Mouse (Mus musculus) left cerebral cortex, postnatal 36 days (tissue): Measurements from ENCODE around the gene Ajap1. TPM values are rescaled to one million over a fixed set of nuclear protein-coding genes. Genes with fewer than 3 reads are reported as not detected.

Experiments used
- DNase-seq, 2 experiments: peaks; one replicate each; pipeline ENCODE4 v3.0.0; 2021 to 2022; ENCODE audit warnings: low spot score in 2 of 2, mixed read lengths in 1 of 2
- intact Hi-C: fragments of 180-260 bp; cut with DNase I; formaldehyde crosslinking; loops from one replicate; pipeline ENCODE4 v1.15.1; 2025
- total RNA-seq, 2 experiments: library from RNA; stranded (reverse); gene quantifications; 2 replicates each; pipeline ENCODE4 v1.2.3; 2021

Gene Ajap1
- total RNA-seq, 2 experiments from 2014 or later: 51.7 to 63.4 TPM

GRCm38 (mm10) chr4:153459934-153460333 is 22.7 kb downstream of the Ajap1 start:
- intact Hi-C loops: loop anchor here (5.0 kb wide), 1 partner anchor 38 kb away; no protein-coding TSS in a partner anchor
- DNase-seq: peak; percentile 74 to 79

DNA sequence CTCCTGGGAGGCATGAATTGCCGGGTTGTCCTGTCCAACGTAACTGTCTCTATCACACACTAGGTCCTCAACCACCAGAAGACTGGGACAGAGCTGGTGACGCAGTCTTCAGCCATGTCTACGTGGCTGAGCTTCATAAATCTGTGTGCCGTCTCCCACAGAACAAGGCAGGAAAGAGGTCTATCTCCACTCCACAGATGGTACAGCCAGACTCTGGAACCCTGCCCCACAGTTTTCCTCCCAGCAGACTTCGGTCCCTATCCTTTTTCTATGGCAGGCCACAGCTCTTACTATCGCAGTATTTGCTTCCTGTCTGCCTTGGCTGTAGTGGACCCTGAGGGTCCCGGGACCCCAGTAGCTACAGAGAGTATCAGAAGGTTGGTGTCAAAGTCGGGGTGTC is 23.1 kb downstream of the Ajap1 start:
- intact Hi-C loops: no loop called here

DNA sequence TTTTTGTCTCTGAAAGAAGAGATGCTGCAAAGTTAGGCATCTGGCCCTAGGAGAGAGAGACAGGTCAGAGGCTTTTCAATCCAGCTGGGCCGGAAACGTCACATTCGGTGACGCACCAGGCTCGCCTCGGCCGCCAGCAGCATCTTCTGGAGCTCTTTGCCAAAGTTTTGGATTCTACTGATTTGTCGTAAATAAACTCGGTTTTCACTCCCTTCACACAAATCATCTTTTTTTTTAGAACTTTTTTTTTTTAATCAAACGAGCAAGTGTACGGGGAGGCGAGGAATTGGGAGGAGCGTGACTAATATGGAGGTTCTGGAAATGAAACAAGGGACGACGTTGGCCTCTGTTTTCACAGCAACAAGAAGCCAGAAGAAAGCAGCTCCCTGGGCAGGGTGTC is 23.8 kb downstream of the Ajap1 start:
- no peak for DNase-seq
- intact Hi-C loops: no loop called here

More for the DNA sequence above, 23.1 kb downstream of the Ajap1 start:
- no peak for DNase-seq

DNA sequence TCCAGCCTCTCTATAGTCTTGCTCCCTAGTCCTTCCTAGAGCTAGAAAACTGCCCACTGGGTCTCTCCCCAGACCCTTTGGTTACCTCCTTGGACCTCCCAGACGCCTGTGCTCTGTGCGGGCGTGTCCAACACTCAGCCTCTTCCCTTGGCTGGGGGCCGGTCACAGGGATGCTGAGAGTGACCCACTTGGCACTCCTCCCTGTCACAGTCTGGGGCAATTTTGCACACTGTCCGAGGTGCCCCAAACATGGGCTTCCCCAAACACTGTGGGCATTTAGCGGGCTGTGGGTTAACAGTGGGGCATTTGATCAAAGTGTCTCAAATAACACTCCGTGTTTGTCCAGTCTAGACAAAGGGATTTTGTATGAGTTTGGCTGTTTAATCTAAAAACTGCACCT is 29.1 kb downstream of the Ajap1 start:
- no peak for DNase-seq

GRCm38 (mm10) chr4:153451516-153451915 is 31.1 kb downstream of the Ajap1 start:
- intact Hi-C loops: no loop called here
- no peak for DNase-seq

More for the DNA sequence above, 29.1 kb downstream of the Ajap1 start:
- intact Hi-C loops: no loop called here

GRCm38 (mm10) chr4:153442522-153442921 is 40.1 kb downstream of the Ajap1 start:
- intact Hi-C loops: no loop called here

DNA sequence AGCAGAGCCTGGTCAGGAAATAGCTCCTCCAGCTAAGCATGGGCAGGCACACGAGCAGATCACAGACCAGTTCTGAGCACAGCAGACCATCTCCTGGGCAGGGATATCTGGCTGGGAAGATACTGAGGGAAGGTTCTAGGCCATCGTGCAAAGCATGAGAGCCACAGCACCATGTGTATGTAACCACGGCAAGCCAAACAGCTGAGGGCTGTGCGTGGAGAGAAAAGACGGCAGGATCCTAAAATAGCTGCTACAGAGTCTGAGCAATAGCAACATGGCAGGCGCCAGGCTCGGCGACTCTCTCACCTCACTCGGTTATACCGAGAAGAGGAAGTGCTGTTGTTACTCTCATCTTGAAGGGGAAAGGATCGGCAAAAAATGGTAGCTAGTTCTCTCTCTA is 42.7 kb downstream of the Ajap1 start:
- peak; percentile 74 to 75 for DNase-seq
- intact Hi-C loops: loop anchor here (5.0 kb wide), 1 partner anchor 42 kb away; the partner anchor contains the start of gene Ajap1

More at GRCm38 (mm10) chr4:153442522-153442921, 40.1 kb downstream of the Ajap1 start:
- DNase-seq: no peak

- intact Hi-C loops: loop anchor here (5.0 kb wide), 1 partner anchor 43 kb away; the partner anchor contains the start of gene Ajap1
- peak; percentile 86 to 91 for DNase-seq
These were observed 43.6 kb downstream of the Ajap1 start for GRCm38 (mm10) chr4:153439031-153439430.

- DNase-seq: no peak
These were observed 45.4 kb downstream of the Ajap1 start for GRCm38 (mm10) chr4:153437196-153437595.

GRCm38 (mm10) chr4:153435917-153436316 is 46.7 kb downstream of the Ajap1 start:
- no peak for DNase-seq
- intact Hi-C loops: loop anchor here (5.0 kb wide), 1 partner anchor 46 kb away; the partner anchor contains the start of gene Ajap1

More at GRCm38 (mm10) chr4:153437196-153437595, 45.4 kb downstream of the Ajap1 start:
- intact Hi-C loops: loop anchor here (5.0 kb wide), 1 partner anchor 45 kb away; the partner anchor contains the start of gene Ajap1

- intact Hi-C loops: loop anchor here (5.0 kb wide), 1 partner anchor 37 kb away; no protein-coding TSS in a partner anchor
These were observed 52.6 kb downstream of the Ajap1 start for GRCm38 (mm10) chr4:153429971-153430370.

DNA sequence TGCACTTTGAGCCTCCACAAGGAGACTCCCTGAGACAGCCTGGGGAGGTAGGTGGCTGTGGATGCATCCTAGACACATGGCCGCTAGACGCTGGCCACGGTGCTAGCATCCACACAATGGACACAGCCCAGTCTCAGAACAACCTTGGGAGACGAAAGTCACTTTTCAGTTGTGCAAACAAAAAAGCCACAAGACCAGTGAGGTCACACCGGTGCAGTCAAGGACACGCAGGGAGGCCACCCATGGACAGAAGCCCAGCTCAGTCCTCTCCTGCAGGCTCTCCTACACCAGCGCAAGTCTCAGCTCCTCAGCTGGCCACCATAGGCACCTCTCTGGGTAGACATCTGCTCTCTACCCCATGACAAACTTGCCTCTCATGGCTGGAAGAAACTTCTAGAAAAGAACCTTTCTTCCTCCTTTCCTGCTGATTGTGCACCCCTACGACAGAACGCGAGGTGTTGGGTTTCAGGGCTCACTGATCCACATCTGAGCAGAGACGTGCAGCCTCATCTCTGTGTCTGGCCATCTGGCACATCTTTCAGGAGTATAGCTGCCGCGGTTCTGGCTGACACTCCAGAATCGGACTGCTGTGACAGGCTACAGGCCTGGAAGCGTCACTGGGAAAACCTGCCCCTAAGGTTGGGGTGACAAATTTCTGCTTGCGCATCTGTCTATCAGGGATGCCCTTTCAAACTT is 56.5 kb downstream of the Ajap1 start:
- peak in 1 of 2 experiments; percentile 36 for DNase-seq
- intact Hi-C loops: no loop called here

More at GRCm38 (mm10) chr4:153429971-153430370, 52.6 kb downstream of the Ajap1 start:
- DNase-seq: no peak

DNA sequence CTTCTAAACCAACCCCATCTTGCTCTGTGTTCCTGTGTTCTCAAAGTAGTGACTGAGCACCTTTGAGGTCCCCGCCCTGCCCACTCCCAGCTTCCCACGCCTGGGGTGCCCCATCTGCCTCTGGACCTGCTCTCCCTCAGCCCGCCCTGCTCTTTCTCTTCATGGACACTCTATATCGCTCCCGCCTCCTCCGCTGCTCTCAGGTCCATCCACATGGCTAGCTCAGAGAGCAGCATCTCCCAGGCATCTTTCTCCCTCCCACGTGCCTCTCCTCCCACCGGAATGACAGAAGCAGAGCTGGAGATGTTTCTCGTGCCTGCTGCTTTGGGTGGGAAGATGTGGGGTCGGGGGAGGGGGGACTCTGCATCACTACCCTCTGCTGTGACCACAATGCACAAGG is 58.3 kb downstream of the Ajap1 start:
- peak; percentile 65 to 74 for DNase-seq
- intact Hi-C loops: loop anchor here (5.0 kb wide), 1 partner anchor 38 kb away; no protein-coding TSS in a partner anchor

- DNase-seq: no peak
- intact Hi-C loops: loop anchor here (5.0 kb wide), 1 partner anchor 64 kb away; the partner anchor contains the start of gene Ajap1
These were observed 64.7 kb downstream of the Ajap1 start for GRCm38 (mm10) chr4:153417926-153418325.

- DNase-seq: no peak
- intact Hi-C loops: loop anchor here (5.0 kb wide), 1 partner anchor 65 kb away; the partner anchor contains the start of gene Ajap1
These were observed 65.3 kb downstream of the Ajap1 start for GRCm38 (mm10) chr4:153417164-153417896.

- intact Hi-C loops: loop anchor here (5.0 kb wide), 1 partner anchor 66 kb away; the partner anchor contains the start of gene Ajap1
These were observed 66.5 kb downstream of the Ajap1 start for GRCm38 (mm10) chr4:153416111-153416510.

DNA sequence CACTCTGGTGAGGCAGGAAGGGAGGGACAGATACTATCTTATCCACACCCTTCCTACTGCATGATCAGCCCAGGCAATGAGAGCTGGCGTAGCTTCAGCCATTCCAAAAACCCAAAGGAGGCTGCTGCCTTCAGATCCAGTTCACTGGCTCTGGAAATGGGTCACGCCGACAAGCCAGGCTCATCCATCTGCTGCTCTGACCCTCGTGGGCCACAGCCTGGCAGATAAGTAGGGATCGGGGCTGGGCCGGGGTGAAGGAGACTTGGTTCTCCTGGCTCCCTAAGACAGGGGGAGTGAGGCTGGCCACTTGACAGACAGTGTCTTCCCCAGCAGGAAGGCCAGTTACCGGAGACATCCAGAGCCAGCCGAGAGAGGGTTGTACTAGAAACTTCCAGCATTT is 84.2 kb downstream of the Ajap1 start:
- intact Hi-C loops: no loop called here
- DNase-seq: no peak

More at GRCm38 (mm10) chr4:153416111-153416510, 66.5 kb downstream of the Ajap1 start:
- DNase-seq: no peak

- no peak for DNase-seq
- intact Hi-C loops: no loop called here
These were observed 95.1 kb downstream of the Ajap1 start for GRCm38 (mm10) chr4:153387478-153387877.

GRCm38 (mm10) chr4:153381433-153381832 is 101.2 kb downstream of the Ajap1 start:
- intact Hi-C loops: no loop called here

GRCm38 (mm10) chr4:153380885-153381284 is 101.7 kb downstream of the Ajap1 start:
- no peak for DNase-seq
- intact Hi-C loops: no loop called here

More at GRCm38 (mm10) chr4:153381433-153381832, 101.2 kb downstream of the Ajap1 start:
- DNase-seq: no peak
